Comparison of ENCODE assay signal across 9 mouse cellular contexts in the genomic region with DNA sequence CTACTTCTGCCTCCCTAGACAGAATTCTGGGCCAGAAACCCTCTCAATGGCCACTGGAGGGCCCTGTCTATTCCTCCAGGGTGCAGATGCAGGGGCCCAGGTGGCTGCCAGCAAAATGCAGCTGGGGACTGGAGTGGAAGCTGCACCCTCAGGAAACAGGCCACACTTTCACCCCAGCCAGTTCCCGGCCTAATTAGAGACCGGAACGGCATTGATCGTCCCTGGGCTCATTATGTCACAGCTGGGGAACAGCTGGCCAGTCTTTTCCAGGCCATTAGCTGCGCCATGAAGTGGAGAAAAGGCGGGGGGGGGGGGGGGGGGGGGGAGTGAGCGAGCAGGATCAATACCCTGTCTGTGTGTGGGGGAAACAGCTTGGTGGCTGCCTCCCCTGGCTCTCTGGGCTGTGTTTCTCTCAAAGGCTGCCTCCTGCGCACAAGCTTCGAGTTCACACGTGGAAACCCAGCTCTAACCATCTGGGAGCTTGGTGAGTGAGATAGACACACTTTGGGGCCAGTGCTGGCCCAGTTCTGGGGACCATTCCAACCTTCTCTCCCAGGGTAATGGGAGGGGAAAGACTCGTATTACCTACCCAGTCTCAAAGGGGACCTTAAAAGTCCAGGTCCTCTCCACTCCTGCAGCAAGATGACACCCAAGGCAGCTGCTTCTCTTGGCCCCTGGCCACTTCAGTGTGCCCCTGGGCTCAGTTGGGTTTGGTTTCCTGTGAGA. TPM values are rescaled to one million over a fixed set of nuclear protein-coding genes. Genes with fewer than 3 reads are reported as not detected.
A peak's percentile ranks its signal among the peaks of the same experiment; 100 is the strongest.
DNase-seq lines count a peak whose midpoint lies in the region; ATAC-seq and TF ChIP-seq lines count a peak whose summit lies in the region.
"Had no signal": no experiment of that assay in that cellular context is flagged by ENCODE, and none has a peak within 500 bp of the region (broad histone marks: within the 10 kb centered on the region; RNA-seq: fewer than 3 reads in every experiment).

No protein-coding gene starts in this region.

- no peak for DNase-seq in liver, adult 2 months (ENCODE audit: extremely low read depth, low read depth, low spot score)
- peak; percentile 85 for DNase-seq in forebrain, embryonic 11.5 days (ENCODE audit: low spot score)
- DNase-seq in heart, postnatal 4 days, result peak; percentile 60
- DNase-seq in layer of hippocampus, adult 2 months (ENCODE audit: low spot score in 2 of 2), result peak; percentile 65 to 66
- DNase-seq in midbrain, embryonic 11.5 days (ENCODE audit: low spot score, missing footprints), result peak; percentile 89
- DNase-seq in thymus, postnatal 25 days, result peak; percentile 44
- DNase-seq in spleen, adult 18-20 months, result no peak

- ATAC-seq in liver, embryonic 12.5 days, result no peak
- peak; percentile 83 for ATAC-seq in forebrain, embryonic 11.5 days (replicated peaks; ENCODE audit: low FRiP score)
- ATAC-seq in midbrain, embryonic 11.5 days (ENCODE audit: low FRiP score), result peak; percentile 71

- no peak overlapping the region for H3K4me3 ChIP-seq in liver, adult 2 months (ENCODE audit: insufficient read depth, low read depth, low read length)
- no peak overlapping the region for H3K4me3 ChIP-seq in liver, embryonic 12.5 days
- H3K4me3 ChIP-seq in forebrain, embryonic 11.5 days (ENCODE audit: low read depth, low read length), result no peak overlapping the region
- no peak overlapping the region for H3K4me3 ChIP-seq in layer of hippocampus, adult 2 months
- no peak overlapping the region for H3K4me3 ChIP-seq in midbrain, embryonic 11.5 days (ENCODE audit: low read depth, low read length)
- H3K4me3 ChIP-seq: heart, embryonic 15.5 days had no signal

- TF ChIP-seq CTCF in liver, adult 2 months (IDR thresholded peaks at IDR 0.05; ENCODE audit: low read depth, low read length), result peak; percentile 16; the same call in 1 of the 2 replicates
- peak; percentile 67 for TF ChIP-seq CTCF in layer of hippocampus, adult 2 months (conservative IDR thresholded peaks at IDR 0.05)

- no peak overlapping the region for H3K27ac ChIP-seq in liver, adult 2 months (replicated peaks; ENCODE audit: insufficient read depth, low read depth, low read length)
- no peak overlapping the region for H3K27ac ChIP-seq in liver, embryonic 12.5 days
- H3K27ac ChIP-seq in forebrain, embryonic 11.5 days (ENCODE audit: low read depth, low read length), result peak overlapping the region; percentile 53
- H3K27ac ChIP-seq in layer of hippocampus, adult 2 months, result peak overlapping the region; percentile 82
- peak overlapping the region; percentile 32; the same call in 1 of the 2 replicates for H3K27ac ChIP-seq in midbrain, embryonic 11.5 days (ENCODE audit: low read depth, low read length)
- H3K27ac ChIP-seq: heart, embryonic 15.5 days had no signal

- 37% methylated on average over 10 of the region's 11 CpGs for WGBS in liver, adult 2 months
- WGBS in liver, embryonic 12.5 days (ENCODE audit: insufficient replicate concordance), result 34% methylated on average over 10 of the region's 11 CpGs
- 5% methylated on average over 9 of the region's 11 CpGs for WGBS in forebrain, embryonic 11.5 days
- whole genome bisulfite sequencing in midbrain, embryonic 11.5 days, result 9% methylated on average over 10 of the region's 11 CpGs

- no peaks in the 10 kb centered on the region for H3K36me3 ChIP-seq in liver, adult 2 months (ENCODE audit: control insufficient read depth, insufficient read depth, low read length)
- H3K36me3 ChIP-seq in liver, embryonic 12.5 days, result no peaks in the 10 kb centered on the region
- H3K36me3 ChIP-seq in forebrain, embryonic 11.5 days (ENCODE audit: control insufficient read depth, insufficient read depth, low read length), result no peaks in the 10 kb centered on the region
- H3K36me3 ChIP-seq in midbrain, embryonic 11.5 days (ENCODE audit: control insufficient read depth, insufficient read depth, low read length), result no peaks in the 10 kb centered on the region
- H3K36me3 ChIP-seq: heart, embryonic 15.5 days had no signal

- H3K9me3 ChIP-seq in liver, embryonic 12.5 days (replicated peaks), result no peaks in the 10 kb centered on the region
- no peaks in the 10 kb centered on the region for H3K9me3 ChIP-seq in forebrain, embryonic 11.5 days (ENCODE audit: control insufficient read depth, low read length)
- H3K9me3 ChIP-seq in midbrain, embryonic 11.5 days (ENCODE audit: control insufficient read depth, low read length), result no peaks in the 10 kb centered on the region
- H3K9me3 ChIP-seq: heart, embryonic 15.5 days had no signal

- H3K4me1 ChIP-seq in liver, adult 2 months (ENCODE audit: control insufficient read depth, insufficient read depth, low read length), result 0 out of 2 replicates have a peak, but pooled peaks cover 1% of the 10 kb centered on the region
- no peaks in the 10 kb centered on the region for H3K4me1 ChIP-seq in liver, embryonic 12.5 days
- H3K4me1 ChIP-seq in forebrain, embryonic 11.5 days (replicated peaks; ENCODE audit: control insufficient read depth, insufficient read depth, low read length), result peaks cover 29% of the 10 kb centered on the region
- peaks cover 21% of the 10 kb centered on the region for H3K4me1 ChIP-seq in midbrain, embryonic 11.5 days (ENCODE audit: control insufficient read depth, insufficient read depth, low read length)

- TF ChIP-seq POLR2A in liver, adult 2 months (IDR thresholded peaks at IDR 0.05; ENCODE audit: extremely low read depth, insufficient read depth, low read length), result no peak

- H3K27me3 ChIP-seq in liver, adult 2 months (ENCODE audit: control insufficient read depth, insufficient read depth, low read length), result no peaks in the 10 kb centered on the region
- H3K27me3 ChIP-seq in liver, embryonic 12.5 days (replicated peaks), result peaks cover 27% of the 10 kb centered on the region
- H3K27me3 ChIP-seq in forebrain, embryonic 11.5 days (ENCODE audit: control insufficient read depth, insufficient read depth, low read length), result 0 out of 2 replicates have a peak, but pooled peaks cover 2% of the 10 kb centered on the region
- H3K27me3 ChIP-seq in midbrain, embryonic 11.5 days (ENCODE audit: control insufficient read depth, insufficient read depth, low read length), result no peaks in the 10 kb centered on the region; the same call in 1 of the 2 replicates

- H3K9ac ChIP-seq in liver, adult 2 months (ENCODE audit: low read depth, low read length), result no peak overlapping the region
- H3K9ac ChIP-seq in liver, embryonic 12.5 days, result no peak overlapping the region
- no peak overlapping the region; the same call in none of the 2 replicates for H3K9ac ChIP-seq in forebrain, embryonic 11.5 days (ENCODE audit: low read length)
- H3K9ac ChIP-seq in midbrain, embryonic 11.5 days (ENCODE audit: low read length), result no peak overlapping the region
- H3K9ac ChIP-seq: heart, embryonic 15.5 days had no signal

- H3K79me2 ChIP-seq in liver, adult 2 months (ENCODE audit: control insufficient read depth, insufficient read depth, low read length), result no peaks in the 10 kb centered on the region

- no peak overlapping the region for H3K4me2 ChIP-seq in liver, embryonic 12.5 days
- peak overlapping the region; percentile 29 for H3K4me2 ChIP-seq in forebrain, embryonic 11.5 days (ENCODE audit: low read depth, low read length, severe bottlenecking)
- no peak overlapping the region for H3K4me2 ChIP-seq in midbrain, embryonic 11.5 days
- H3K4me2 ChIP-seq: heart, embryonic 15.5 days had no signal

RNA-seq across cellular contexts. Expression of a gene that starts 12.0 kb away (rescaled TPM):
- total RNA-seq in liver, adult 2 months (2014; rRNA removed), result not detected in 2 replicates
- polyA plus RNA-seq in liver, adult 2 months (2012; rRNA removed), result not detected in 2 replicates
- 0.04 TPM in 1 of 2 replicates, not detected in the other for polyA plus RNA-seq in liver, embryonic 12.5 days (2016; fragmentation: Nextera tagmentation; extraction: Ambion mirVana)
- 0.25 and 0.32 TPM in 2 replicates for polyA plus RNA-seq in forebrain, embryonic 11.5 days (2014; fragmentation: Nextera tagmentation; extraction: Ambion mirVana)
- not detected for total RNA-seq in heart, postnatal 4 days (2021)
- 10 to 100 TPM; 17.3 to 18.0 TPM for total RNA-seq in layer of hippocampus, adult 2 months (2021)
- polyA plus RNA-seq in midbrain, embryonic 11.5 days (2014; fragmentation: Nextera tagmentation; extraction: Ambion mirVana), result 0.19 and 0.40 TPM in 2 replicates

RNA-seq across cellular contexts. Expression of a gene that starts 19.5 kb away (rescaled TPM):
- 2.7 and 3.8 TPM in 2 replicates for total RNA-seq in liver, adult 2 months (2014; rRNA removed)
- polyA plus RNA-seq in liver, adult 2 months (2012; rRNA removed), result 9.3 and 15.1 TPM in 2 replicates
- polyA plus RNA-seq in liver, embryonic 12.5 days (2016; fragmentation: Nextera tagmentation; extraction: Ambion mirVana), result 1.1 and 1.2 TPM in 2 replicates
- polyA plus RNA-seq in forebrain, embryonic 11.5 days (2014; fragmentation: Nextera tagmentation; extraction: Ambion mirVana), result 4.2 and 5.2 TPM in 2 replicates
- total RNA-seq in heart, postnatal 4 days (2021), result 1 to 10 TPM; 7.1 to 8.1 TPM
- 10 to 100 TPM; 69.7 to 79.0 TPM for total RNA-seq in layer of hippocampus, adult 2 months (2021)
- 4.2 and 4.3 TPM in 2 replicates for polyA plus RNA-seq in midbrain, embryonic 11.5 days (2014; fragmentation: Nextera tagmentation; extraction: Ambion mirVana)

RNA-seq across cellular contexts. Expression of a gene that starts 20.7 kb away (rescaled TPM):
- total RNA-seq in liver, adult 2 months (2014; rRNA removed), result 89.5 and 92.8 TPM in 2 replicates
- polyA plus RNA-seq in liver, adult 2 months (2012; rRNA removed), result 19.0 and 24.6 TPM in 2 replicates
- 89.0 and 91.7 TPM in 2 replicates for polyA plus RNA-seq in liver, embryonic 12.5 days (2016; fragmentation: Nextera tagmentation; extraction: Ambion mirVana)
- 210 and 213 TPM in 2 replicates for polyA plus RNA-seq in forebrain, embryonic 11.5 days (2014; fragmentation: Nextera tagmentation; extraction: Ambion mirVana)
- total RNA-seq in heart, postnatal 4 days (2021), result 10 to 100 TPM; 41.6 to 41.8 TPM
- total RNA-seq in layer of hippocampus, adult 2 months (2021), result 10 to 100 TPM; 28.0 to 28.4 TPM
- 217 and 240 TPM in 2 replicates for polyA plus RNA-seq in midbrain, embryonic 11.5 days (2014; fragmentation: Nextera tagmentation; extraction: Ambion mirVana)

RNA-seq across cellular contexts. Expression of a gene that starts 34.4 kb away (rescaled TPM):
- 2.1 and 2.4 TPM in 2 replicates for total RNA-seq in liver, adult 2 months (2014; rRNA removed)
- polyA plus RNA-seq in liver, adult 2 months (2012; rRNA removed), result 3.8 and 4.1 TPM in 2 replicates
- 2.8 TPM in 2 replicates for polyA plus RNA-seq in liver, embryonic 12.5 days (2016; fragmentation: Nextera tagmentation; extraction: Ambion mirVana)
- polyA plus RNA-seq in forebrain, embryonic 11.5 days (2014; fragmentation: Nextera tagmentation; extraction: Ambion mirVana), result 3.1 and 3.2 TPM in 2 replicates
- total RNA-seq in heart, postnatal 4 days (2021), result 1 to 10 TPM; 4.9 to 5.4 TPM
- total RNA-seq in layer of hippocampus, adult 2 months (2021), result 10 to 100 TPM; 16.3 to 16.8 TPM
- polyA plus RNA-seq in midbrain, embryonic 11.5 days (2014; fragmentation: Nextera tagmentation; extraction: Ambion mirVana), result 2.3 and 3.0 TPM in 2 replicates

RNA-seq across cellular contexts. Expression of a gene that starts 44.1 kb away (rescaled TPM):
- 0.28 and 0.34 TPM in 2 replicates for total RNA-seq in liver, adult 2 months (2014; rRNA removed)
- 1.7 and 2.0 TPM in 2 replicates for polyA plus RNA-seq in liver, adult 2 months (2012; rRNA removed)
- polyA plus RNA-seq in liver, embryonic 12.5 days (2016; fragmentation: Nextera tagmentation; extraction: Ambion mirVana), result 4.5 and 4.9 TPM in 2 replicates
- 22.3 and 24.3 TPM in 2 replicates for polyA plus RNA-seq in forebrain, embryonic 11.5 days (2014; fragmentation: Nextera tagmentation; extraction: Ambion mirVana)
- total RNA-seq in heart, postnatal 4 days (2021), result 1 to 10 TPM; 6.9 to 7.7 TPM
- 10 to 100 TPM; 31.9 to 34.6 TPM for total RNA-seq in layer of hippocampus, adult 2 months (2021)
- 16.9 and 18.3 TPM in 2 replicates for polyA plus RNA-seq in midbrain, embryonic 11.5 days (2014; fragmentation: Nextera tagmentation; extraction: Ambion mirVana)

Comparison
In these comparisons a context has a peak if more than half of its experiments do, and no peak if none do; other contexts are left out.
1. DNase-seq: peak in forebrain, embryonic 11.5 days (single experiment), heart, postnatal 4 days (single experiment), layer of hippocampus, adult 2 months (2 of 2), midbrain, embryonic 11.5 days (single experiment) and thymus, postnatal 25 days (single experiment); none in liver, adult 2 months (single experiment) and spleen, adult 18-20 months (0 of 2).
2. H3K27ac ChIP-seq: peak in forebrain, embryonic 11.5 days (single experiment), layer of hippocampus, adult 2 months (single experiment) and midbrain, embryonic 11.5 days (single experiment); none in liver, adult 2 months (single experiment) and liver, embryonic 12.5 days (single experiment).